Mouse (Mus musculus): ENCODE data around the gene Pan3. TPM values are rescaled to one million over a fixed set of nuclear protein-coding genes. Genes with fewer than 3 reads are reported as not detected.

The Pan3 gene
- polyA plus RNA-seq (2017; shearing (Covaris generic)) = 40.8 TPM

DNA sequence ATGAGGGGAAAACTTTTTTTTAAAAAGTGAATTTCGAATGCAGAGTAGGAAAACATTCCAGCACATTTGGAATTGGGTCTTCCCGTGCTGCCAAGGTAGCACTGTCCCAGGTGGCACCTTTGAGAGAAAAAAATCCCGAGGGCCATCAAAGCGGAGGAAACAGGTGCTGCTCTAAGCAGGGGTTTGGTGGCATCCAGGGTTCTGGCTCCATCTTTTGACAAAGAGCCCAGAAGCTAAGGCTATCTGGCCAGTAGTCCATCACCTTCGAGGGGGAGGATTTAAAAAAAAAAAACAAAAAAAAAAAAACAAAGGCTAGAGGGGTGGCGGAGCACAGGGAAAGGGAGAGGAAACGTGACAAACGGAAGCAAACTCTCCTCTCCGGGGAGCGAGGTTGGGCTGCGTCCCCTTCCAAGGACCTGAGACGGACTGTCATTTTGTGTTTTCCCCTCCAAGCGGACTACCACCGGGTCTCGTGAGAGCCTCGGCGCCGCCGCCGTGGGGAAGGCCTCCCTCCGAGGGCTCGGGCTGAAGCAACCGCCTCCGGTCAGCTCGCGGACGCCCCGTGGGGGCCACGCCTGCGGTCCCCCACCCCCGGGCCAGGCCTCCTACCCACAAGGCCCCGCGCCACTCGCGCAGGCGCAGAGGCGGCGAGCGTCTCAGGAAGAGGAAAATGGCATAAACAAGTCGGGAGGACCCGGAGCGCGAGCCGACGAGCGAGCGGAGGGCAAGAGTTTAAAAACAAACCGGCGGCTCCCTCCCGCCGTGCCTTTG is at the start of gene Pan3:
Gene Pan3, plus strand, starts transcription at position 627 of the 771 bp plus-strand sequence.

DNA sequence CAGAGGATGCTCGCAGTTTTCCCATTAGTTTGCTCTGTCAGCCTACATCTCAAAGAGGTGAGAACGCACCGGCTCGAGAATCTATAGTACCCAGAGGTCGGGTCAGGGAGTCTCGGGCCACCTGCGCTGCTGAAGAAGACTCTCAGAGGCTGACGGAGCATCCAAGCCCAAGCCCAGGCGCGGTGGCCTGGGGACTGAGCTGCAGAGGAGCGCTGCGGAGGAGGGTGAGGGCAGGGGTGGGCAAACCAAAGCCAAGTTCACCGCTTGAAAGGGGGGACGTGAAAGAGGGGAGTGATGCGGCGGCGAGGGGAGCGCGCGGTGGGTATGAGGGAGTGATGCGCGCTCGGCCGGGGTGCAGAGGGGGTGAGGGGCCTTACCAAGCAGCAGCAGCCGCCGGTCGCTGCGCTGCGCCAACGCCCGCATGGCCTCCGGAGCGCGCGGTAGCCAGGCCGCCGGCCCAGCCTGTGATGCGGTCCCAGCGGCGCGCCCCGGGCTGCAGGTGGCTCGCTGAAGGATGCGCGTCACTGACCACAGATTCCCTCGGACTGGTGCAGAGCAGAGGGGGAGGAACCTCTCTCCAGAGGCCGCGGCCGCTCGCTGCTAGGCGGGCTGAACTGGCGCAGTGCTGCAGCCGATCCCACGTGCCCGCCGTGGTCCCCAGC is 30.0 kb upstream of the Pan3 start, which contains the start of gene Flt3:
Gene Flt3, minus strand, starts transcription at position 647 of the 662 bp plus-strand sequence.

Other genes starting within 250 kb of the Pan3 start
- gene Gsx1, start 241.5 kb upstream of the Pan3 start, polyA plus RNA-seq (2017; shearing (Covaris generic)) = not detected
- gene Pdx1, start 160.2 kb upstream of the Pan3 start, polyA plus RNA-seq (2017; shearing (Covaris generic)) = not detected
- not detected for gene Cdx2, start 122.9 kb upstream of the Pan3 start, polyA plus RNA-seq (2017; shearing (Covaris generic))
- gene Urad, start 107.7 kb upstream of the Pan3 start, polyA plus RNA-seq (2017; shearing (Covaris generic)) = not detected
- gene Flt3, start 29.7 kb upstream of the Pan3 start, polyA plus RNA-seq (2017; shearing (Covaris generic)) = 0.07 TPM